Mouse (Mus musculus) spleen, adult 2 months (tissue): ENCODE measurements around the gene Amdhd2.

Experiments
- CTCF ChIP-seq: fragments of 200-500 bp; IDR thresholded peaks from 2 replicates; pipeline ENCODE4 v1.5.1; 2011; ENCODE audit warnings: mild to moderate bottlenecking, inconsistent platforms; ENCODE audit not compliant: insufficient read depth, insufficient read length, insufficient replicate concordance; ENCODE audit errors: extremely low read depth
- POLR2A ChIP-seq: fragments of 200-500 bp; IDR thresholded peaks from 2 replicates; pipeline ENCODE4 v1.6.1; 2011; ENCODE audit warnings: low read depth, low read length, inconsistent platforms

DNA sequence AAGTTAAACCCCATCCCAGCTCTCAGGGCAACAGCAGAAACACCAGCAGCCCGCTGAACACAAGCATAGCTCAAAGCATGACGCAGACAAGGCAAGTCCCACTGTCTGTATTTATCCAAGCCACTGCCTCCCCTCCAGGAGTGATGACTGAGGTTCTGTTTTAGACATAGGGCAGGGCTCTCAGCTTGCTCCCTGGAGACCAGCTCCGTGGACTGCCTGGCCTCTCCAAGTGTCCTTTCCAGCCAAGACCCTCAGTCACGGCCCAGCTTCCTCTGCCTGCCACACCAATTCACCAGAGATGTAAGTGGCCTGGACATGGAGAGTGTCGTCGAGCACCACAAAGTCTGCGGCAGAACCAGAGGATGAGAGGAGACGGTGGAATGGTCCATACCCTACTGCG is 7.8 kb downstream of the Amdhd2 start:
- TF ChIP-seq CTCF (no peak), POLR2A (no peak)
